Mouse (Mus musculus): ENCODE measurements around the gene Ano7.

The Ano7 gene

DNA sequence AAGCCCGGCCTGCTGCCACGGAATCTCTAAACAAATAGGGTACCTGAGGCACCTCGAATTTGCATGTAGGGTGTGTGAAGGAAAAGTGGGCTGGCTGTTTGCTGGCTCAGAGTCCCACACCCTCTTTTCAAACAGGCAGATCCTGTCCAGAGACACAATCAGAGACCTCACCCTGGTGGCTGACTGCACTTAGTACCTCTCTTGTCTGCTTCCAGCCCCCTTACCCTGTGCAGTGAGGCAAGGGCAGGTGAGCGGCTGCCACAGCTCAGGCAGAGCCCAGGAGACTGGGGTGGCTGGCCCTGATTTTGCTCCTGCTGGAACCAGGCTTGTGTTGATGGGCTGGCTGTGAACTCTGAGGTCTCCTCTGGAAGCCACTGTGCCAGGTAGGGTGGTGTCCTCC is at the start of gene Ano7:
TSS of gene Ano7 (plus strand) at position 266 of the 400 bp plus-strand sequence.
- DNase-seq (ENCODE audit: low spot score in 2 of 2), result no peak

DNA sequence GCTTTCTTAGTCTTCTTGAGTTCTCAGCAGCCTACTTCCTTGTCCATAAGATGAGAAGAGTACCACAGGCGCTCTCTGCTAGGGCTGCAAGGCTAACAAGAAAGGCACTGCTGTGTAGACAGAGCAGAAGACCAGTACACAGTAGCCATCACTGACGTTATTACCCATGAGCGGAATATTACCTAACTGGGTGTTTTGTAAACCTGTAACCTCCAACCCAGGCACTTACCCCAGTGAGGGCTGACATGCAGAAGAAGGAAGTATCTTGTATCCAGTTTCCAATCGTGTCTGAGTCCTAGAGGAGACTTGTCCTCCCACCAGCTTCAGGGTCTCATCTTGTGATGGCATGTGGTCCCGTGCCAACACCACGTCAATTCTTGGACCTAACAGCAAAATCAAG is 49.8 kb upstream of the Ano7 start:
- no peak for DNase-seq (ENCODE audit: low spot score in 2 of 2)

DNA sequence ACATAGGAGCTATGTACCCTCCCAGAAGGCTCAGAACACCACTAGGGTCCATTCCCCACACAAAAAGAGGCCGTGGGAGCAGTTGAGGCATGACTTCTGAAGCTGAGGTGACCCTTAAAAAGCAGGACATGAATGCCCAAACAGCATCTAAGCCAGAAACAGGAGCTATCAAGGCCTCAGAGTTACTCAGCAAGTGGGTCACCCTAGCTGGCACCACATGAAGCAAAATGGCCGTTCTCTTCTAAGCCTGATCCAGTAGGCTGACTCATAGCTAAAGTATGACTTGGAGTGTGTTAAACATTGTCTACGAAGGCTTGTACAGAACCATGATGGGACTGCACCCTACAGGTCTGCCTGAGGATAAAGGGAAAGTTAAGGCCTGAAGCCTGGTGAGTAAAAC is 47.3 kb upstream of the Ano7 start:
- DNase-seq (ENCODE audit: low spot score in 2 of 2), result no peak

DNA sequence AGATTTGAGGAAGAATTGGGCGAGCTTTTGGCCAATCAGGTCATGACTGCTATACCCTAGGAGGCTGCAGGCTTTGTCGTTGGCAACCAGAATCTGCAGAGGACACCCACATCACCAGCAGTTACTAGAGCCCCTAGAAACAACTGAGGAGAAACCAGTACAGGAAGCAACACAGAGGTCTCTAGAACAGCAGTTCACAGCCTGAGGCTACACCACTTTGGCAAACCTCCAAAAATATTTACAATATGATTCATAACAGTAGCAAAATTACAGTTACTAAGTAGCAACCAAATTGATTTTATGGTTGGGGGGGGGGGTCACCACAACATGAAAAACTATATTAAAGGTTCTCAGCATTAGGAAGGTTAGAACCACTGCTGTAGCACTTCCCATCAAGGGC is 39.1 kb upstream of the Ano7 start:
- DNase-seq (ENCODE audit: low spot score in 2 of 2), result no peak

DNA sequence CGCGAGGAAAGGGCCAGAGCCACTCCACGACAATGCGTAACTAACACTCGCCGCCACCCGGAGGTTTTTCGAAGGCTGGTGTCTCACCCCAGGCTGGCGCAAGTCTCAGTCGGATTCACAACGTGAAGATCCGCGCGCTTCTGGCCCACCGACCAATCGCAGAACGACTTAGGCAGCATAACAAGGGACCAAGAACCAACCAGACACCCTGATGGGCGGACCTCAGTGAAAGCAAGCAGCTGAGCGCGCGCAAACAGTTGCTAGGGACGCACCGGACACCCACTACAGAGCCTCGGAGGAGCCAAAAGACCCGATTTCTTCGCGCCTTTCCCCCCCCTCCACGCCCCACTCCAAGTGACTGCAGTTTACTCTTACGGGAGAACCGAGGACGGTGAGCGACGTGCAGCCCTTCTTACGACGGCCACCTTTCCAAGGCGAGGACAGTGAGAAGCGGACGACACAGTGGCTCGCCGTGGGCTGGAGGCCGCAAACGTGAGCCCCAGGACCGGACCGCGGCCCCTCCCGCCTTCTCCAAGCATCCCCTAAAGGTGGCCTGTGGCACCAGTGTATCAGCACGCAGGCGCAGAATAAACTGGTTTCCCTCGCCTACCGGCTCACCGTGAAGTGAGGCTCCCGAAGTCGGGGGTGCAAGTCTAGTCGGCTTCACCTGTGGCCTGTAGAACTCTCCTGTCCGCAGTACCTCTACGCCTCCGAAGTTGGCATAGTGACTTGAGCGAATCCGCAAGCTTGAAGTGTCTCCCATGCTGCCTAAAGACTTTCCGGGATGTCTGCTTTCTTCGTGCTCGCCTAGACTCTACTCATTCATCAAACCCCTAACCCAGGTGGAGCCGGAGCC is 30.9 kb upstream of the Ano7 start, which contains the start of the genes Ppp1r7 and Pask:
TSS of gene Ppp1r7 (plus strand) at position 207 of the 856 bp plus-strand sequence.
TSS of gene Pask (minus strand) at position 835 of the 856 bp plus-strand sequence.
- DNase-seq (ENCODE audit: low spot score in 2 of 2), result peak; percentile 94 to 96

DNA sequence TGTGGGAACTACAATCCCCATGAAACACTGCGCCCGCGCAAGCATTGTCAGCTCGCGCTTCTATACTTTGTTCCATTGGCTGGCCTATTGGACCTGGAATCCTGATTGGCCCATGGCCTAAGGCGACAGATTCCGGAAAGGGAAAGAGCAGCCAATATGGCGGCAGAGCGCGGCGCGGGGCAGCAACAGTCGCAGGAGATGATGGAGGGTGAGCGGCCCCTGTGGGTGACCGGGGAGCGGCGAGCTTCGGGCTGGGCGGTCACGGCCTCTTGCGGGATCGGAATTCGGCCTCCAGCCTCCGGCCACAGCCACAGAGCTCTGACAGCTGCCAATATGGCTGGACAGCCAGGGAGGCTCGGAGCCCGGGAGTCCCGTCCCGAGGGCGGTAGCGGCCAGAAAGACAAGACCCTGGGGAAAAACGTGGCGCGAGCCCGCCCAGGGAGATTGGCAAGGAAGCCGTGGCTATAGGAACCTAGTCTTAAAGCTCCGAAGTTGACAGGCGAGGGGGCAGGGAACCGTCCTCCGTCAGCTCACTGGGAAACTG is 30.2 kb upstream of the Ano7 start:
- DNase-seq (ENCODE audit: low spot score in 2 of 2), result peak; percentile 94 to 95

DNA sequence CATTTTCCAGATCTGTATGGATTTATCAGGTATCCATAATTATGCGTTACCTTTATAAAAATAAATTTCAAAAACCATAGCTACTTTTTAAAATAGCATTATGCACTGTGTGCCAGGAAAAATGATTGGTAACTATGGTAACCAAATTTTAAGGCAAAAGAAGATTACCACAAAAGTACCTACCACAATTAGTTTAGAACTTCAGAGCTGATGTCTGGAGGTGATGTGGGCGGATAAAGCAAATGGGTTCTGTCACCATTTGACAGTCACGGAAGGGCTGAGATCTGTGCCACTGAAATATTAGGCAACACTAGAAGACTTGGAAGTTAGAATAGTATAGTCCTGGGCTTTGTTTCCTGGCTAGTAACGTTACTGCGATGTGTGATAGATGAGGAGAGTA is 26.6 kb upstream of the Ano7 start:
- DNase-seq (ENCODE audit: low spot score in 2 of 2), result no peak

DNA sequence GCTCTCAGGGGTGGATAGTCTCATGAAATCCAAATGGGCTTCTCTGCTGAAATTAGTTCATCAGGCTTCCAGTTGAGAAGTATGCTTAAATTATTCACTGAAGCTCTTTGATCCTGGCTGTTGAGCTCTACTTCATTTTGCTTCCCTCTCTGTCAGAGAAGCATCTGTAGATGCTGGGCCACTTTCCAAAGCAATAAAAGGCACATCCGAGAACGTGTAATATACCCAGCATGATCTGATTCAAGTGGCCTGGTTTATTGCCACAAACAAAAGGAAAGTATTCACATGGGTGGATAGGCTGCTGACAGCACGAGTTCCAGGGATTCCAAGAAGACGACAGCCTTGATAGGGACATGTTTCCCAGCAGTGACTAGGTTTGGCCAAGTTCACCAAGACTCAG is 24.0 kb upstream of the Ano7 start:
- no peak for DNase-seq (ENCODE audit: low spot score in 2 of 2)

DNA sequence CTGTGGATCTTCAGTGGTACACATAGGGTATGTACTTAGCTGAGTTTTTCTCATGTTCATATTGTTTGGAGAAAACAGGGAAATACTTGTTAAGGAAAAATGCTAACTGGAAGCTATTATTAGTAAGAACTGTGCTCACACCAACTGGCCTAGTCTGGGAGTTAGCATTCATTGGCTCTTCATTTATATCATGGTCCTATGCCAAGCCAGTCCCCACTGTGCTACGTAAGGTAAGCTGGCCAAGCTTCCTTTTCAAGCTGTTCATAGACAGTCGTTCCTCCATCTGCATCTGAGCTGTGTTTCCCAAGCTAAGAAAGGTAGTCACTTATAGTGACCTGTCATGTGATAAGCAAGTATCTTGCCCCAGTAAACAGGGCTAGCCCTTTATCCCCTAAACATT is 21.0 kb upstream of the Ano7 start:
- DNase-seq (ENCODE audit: low spot score in 2 of 2), result no peak

DNA sequence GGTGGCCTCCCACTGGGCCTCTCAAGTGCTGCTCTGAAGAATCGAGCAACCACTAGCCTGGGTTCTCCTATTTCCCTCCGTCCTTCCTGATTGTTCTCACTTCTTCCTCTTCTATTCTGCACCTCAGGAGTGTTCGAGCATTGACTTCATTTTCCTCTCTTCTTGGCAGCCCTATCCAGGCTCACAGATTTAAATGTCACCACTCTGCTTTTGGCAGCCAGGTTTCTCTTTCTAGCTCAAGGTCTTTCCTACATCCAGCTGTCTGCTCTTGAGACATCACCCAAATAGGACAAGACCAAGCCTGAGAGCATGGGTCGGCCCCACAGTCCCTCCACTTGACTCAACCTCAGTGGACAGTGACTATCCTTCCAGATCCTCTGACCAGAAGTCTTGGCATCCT is 11.1 kb upstream of the Ano7 start:
- no peak for DNase-seq (ENCODE audit: low spot score in 2 of 2)

DNA sequence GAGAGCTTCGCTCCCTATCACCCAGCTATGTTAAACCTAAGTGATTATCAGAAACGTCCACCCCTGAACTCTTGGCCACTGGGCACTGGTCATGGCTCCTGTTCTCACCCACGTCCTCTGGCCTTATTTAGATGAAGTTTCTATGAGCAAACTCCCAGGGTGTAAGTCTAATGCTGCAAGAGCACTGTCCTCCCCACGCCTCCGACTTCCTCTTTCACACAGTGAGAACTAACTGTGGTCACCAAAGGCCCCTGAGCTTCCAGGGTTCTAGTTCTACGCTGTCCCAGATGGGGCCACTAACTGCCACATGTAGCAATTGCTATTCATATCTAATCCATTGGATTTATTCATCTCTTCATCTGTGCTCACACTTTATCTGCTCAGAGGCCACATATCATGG is 8.1 kb upstream of the Ano7 start:
- no peak for DNase-seq (ENCODE audit: low spot score in 2 of 2)

DNA sequence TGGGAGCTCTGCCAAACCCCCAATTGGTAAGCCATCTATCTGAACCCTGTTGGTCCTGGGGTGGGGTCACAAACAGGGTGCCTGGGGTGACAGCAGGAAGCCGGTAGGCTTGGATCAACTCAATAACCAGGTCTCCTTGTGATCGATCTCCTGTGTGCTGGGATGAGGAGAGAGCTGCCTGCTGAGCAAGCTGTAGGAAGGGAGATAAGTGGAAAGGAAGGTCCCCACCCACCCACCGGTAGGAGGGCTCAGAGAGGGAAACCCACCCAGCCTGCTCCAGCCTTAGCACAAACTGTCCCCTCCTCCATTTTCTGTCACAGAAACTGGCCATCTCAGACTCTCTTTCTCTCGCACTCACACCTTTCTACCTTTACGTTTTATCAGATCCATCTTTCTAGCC is 3.6 kb downstream of the Ano7 start:
- no peak for DNase-seq (ENCODE audit: low spot score in 2 of 2)

DNA sequence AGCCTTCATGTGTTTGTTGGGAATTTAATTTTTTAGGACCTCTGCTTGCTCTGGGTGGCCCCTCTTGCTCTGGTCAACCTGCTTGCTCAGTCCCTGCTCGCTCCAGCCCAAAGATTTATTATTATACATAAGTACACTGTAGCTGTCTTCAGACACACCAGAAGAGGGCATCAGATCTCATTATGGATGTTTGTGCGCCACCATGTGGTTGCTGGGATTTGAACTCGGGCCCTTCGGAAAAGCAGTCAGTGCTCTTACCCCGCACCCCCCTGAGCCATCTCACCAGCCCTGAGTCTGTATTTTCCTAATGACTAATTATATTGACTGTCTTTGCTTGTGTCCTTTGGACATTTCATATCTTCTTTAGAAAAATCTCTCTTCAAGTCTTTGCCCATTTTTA is 5.4 kb downstream of the Ano7 start:
- DNase-seq (ENCODE audit: low spot score in 2 of 2), result no peak

DNA sequence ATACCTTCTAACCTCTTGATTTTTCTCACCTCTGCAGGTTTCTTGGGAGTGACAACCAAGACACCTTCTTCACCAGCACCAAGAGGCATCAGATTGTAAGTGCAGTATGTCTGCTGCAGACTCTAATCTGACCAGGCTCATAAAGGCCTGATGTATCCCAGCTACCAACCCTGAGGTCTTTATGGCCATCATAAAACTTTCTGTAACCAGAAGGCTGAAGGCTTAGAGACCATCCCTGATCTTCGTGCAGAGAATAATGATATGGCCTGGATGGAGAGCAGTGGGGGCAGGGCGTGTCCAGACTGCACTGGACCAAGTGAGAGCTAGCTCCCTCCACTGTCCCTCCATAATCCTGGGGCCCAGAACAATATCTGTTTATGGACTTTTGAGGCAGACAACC is 13.5 kb downstream of the Ano7 start:
- DNase-seq (ENCODE audit: low spot score in 2 of 2), result no peak

DNA sequence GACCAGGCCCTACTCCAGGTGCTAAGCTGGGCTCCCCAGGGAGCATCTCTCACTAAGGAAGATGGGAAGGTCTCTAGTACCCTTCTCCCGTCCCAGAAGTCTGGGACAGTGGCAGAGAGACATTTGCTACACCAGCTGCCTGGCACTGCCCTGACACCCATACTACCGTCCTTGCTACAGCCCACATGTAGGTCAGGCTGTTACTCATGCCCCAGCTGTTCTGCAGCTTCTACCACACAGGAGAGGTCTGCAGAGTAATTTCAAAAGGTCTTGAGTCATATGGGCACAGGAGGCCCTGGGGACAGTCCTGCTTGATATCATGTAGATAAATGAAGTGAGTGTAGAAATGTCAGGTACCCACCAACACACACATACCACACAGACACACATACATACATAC is 15.2 kb downstream of the Ano7 start:
- DNase-seq (ENCODE audit: low spot score in 2 of 2), result no peak

DNA sequence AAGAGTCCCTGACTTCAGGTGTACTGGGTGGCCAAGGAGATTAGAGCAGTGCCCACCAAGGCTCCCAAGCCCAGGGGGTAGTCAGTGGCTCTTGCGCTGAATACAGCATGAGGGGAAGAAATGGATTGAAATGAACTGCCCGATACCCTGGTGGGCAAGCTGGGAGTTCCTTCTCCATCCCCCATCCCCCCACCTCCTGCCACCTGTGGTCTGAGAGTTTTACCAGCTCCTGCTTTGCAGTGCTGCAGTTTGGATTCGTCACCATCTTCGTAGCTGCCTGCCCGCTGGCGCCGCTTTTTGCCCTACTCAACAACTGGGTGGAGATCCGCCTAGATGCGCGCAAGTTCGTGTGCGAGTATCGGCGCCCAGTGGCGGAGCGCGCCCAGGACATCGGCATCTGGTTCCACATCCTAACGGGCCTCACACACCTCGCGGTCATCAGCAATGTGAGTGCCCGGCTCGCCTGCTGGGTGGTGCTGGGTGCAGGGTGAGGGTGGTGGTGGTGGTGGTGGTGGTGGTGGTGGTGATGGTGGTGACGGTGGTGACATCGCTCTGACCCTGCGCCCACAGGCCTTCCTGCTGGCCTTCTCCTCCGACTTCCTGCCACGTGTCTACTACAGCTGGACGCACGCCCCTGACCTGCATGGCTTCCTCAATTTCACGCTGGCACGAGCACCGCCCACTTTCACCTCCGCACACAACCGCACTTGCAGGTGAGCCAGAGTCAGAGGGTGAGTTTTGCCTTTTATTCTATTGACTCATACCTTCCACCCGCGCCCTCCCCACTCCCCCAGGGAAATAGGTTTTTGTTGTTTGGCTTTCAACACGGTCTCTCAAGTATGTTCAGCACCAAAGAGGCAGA is 27.7 kb downstream of the Ano7 start:
- no peak for DNase-seq (ENCODE audit: low spot score in 2 of 2)

DNA sequence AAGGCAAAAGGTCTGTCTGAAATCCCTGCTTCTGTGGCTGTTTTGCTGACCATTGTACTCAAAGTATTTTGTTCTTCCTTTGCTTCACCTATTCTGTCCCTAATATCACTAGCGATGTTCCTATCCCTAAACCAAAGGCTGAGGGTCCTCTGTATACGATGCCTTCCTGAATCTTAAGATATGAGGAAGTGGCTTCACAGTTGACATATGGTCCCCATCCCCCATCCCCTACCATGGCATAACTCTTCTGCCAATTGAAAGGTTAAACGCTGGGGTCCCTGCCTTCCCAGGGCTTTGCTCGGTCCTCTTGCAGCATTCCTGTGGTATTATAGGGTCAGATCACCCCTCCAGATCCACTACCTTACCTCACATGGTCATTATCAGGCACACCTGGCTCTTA is 29.7 kb downstream of the Ano7 start:
- DNase-seq (ENCODE audit: low spot score in 2 of 2), result no peak

DNA sequence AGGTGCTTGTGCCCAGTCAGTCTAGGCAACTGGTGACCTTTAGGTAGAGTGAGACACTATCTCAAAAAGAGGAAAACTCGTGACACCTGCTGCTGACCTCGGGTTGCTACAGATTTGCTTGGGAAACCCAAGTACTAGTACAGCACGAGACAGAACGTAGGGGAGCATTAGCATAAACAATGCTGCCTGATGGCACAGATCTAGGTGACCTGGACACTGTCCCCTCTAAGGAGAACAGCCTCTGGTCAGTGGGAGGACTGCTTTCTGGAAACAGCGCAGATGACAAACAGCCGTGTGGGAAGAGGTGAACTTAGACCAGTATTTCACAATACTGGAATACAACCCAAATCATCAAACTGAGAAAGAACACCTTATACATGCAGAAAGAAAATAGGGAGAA is 58.4 kb downstream of the Ano7 start:
- DNase-seq (ENCODE audit: low spot score in 2 of 2), result no peak

DNA sequence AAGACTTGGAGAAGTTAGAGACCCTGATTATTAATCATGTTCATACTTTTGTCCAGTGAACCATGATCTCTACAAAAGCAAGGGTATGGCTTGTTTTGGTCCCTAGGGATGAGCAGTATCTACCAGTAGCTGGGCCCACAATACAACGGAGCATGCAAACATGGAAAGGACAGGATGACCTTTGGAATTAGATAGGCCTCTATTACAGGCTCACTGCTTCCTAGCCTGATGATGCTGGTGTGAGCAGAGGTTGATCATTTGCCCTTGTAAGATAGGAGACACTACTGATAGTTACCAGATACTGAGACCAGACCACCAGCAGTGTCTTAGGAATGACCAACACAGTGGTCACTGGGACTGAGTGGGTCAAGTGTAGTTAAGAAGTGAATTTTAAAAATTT is 65.6 kb downstream of the Ano7 start:
- no peak for DNase-seq (ENCODE audit: low spot score in 2 of 2)

DNA sequence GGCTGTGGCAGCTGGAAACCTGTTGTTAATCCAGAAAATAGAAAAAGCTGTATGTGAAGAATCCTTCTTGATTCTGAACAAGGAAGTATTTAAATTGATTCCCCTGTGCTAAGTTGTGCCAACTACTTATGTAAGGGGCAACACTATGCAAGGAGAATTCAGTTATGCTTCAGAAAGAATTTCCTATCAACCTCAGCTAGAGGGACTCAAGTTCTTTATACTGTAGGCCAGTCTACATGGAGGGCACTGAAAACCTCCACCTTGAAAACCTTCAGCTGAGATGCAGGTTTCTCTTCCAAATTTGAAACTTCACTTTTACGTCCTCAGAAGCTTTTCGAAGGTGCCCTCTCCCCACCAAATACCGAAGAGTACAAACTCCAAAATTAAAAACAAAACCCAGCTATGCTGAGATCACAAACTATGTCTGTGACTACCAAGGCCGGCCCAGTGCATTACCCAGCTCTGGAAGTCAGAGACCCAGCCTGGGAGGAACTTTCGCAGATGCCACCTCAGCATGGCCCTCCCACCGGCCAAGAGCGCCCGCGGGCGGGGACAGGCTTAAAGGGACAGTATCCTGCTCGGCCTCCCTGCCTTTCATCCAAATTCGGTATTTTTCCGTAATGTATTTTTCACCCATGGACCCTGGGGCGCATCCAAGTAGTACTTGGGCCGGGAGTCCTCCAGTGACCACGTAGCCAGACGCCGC is 70.8 kb downstream of the Ano7 start:
- DNase-seq (ENCODE audit: low spot score in 2 of 2), result peak; percentile 83

DNA sequence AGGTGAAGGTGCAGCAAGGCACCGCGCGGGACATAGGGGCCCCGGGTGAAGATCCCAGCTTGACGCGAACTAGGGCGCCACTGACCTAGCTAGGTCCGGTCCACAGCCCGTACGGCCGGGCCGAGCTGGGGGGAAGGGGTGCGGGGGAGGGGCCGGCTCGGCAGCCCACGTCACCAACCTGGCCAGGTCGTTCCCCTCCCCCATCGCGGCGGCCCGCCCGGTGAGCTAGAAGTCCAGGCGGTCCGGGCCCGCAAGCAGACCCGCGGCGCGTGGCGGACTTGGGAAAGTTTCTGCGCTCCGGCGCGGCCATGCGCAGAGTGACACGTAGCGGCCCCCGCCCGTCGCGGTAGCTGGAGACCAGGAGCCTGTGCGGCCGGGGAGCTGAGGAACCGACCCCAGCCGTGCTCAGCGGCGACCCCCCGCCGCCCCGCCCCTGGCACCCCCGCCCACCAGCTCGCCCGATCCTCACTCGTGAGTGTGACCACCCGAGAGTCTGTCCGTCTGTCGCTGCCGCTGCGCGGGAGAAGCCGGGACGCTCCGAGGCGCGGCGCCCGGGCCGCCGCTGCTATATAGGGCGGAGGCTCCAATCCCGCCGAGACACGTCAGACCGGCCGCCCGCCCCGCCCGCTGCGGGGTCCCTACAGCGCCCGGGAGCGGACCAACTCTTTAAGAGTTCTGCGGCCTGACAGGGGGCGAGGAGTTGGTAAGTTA is 71.5 kb downstream of the Ano7 start:
- DNase-seq (ENCODE audit: low spot score in 2 of 2), result peak; percentile 83 to 87

Data from heart, adult 9 months (tissue).